9 mouse cellular contexts compared by ENCODE assay signal in genomic region chr8:34392208-34392980, GRCm38 (mm10).
DNase-seq lines count a peak whose midpoint lies in the region; ATAC-seq and TF ChIP-seq lines count a peak whose summit lies in the region.
"Had no signal": no experiment of that assay in that cellular context is flagged by ENCODE, and none has a peak within 500 bp of the region (broad histone marks: within the 10 kb centered on the region; RNA-seq: fewer than 3 reads in every experiment).

No protein-coding gene starts in this region.

- no peaks in the 10 kb centered on the region for H3K36me3 ChIP-seq in forebrain, embryonic 11.5 days (ENCODE audit: control insufficient read depth, insufficient read depth, low read length)
- no peaks in the 10 kb centered on the region for H3K36me3 ChIP-seq in hindbrain, embryonic 16.5 days (ENCODE audit: control insufficient read depth, insufficient read depth, low read length)
- H3K36me3 ChIP-seq in midbrain, embryonic 13.5 days: no peaks in the 10 kb centered on the region
- no peaks in the 10 kb centered on the region for H3K36me3 ChIP-seq in liver, postnatal 0 days (replicated peaks; ENCODE audit: insufficient read depth, low read length)

- H3K9ac ChIP-seq in forebrain, embryonic 11.5 days (ENCODE audit: low read length): no peak overlapping the region
- H3K9ac ChIP-seq in hindbrain, embryonic 16.5 days (ENCODE audit: low read depth, low read length): peak overlapping the region; percentile 46; the same call in 1 of the 2 replicates
- H3K9ac ChIP-seq in midbrain, embryonic 13.5 days (replicated peaks): no peak overlapping the region
- H3K9ac ChIP-seq in liver, postnatal 0 days (replicated peaks): no peak overlapping the region

- WGBS in forebrain, embryonic 11.5 days: 67% methylated on average over 14 of the region's 14 CpGs
- WGBS in hindbrain, embryonic 16.5 days: 41% methylated on average over 14 of the region's 14 CpGs
- WGBS in midbrain, embryonic 13.5 days: 54% methylated on average over 14 of the region's 14 CpGs
- 71% methylated on average over 14 of the region's 14 CpGs for WGBS in liver, postnatal 0 days (ENCODE audit: insufficient replicate concordance)

- no peak for ATAC-seq in cerebellum, adult (ENCODE audit: insufficient number of reproducible peaks, low FRiP score, low TSS enrichment)
- ATAC-seq in forebrain, embryonic 11.5 days (replicated peaks; ENCODE audit: low FRiP score): 0 out of 2 replicates have a peak, but pooled peaks have one; percentile 33
- peak; percentile 89 for ATAC-seq in hindbrain, embryonic 16.5 days
- peak; percentile 87 for ATAC-seq in midbrain, embryonic 13.5 days
- ATAC-seq in CD4-positive, CD25-positive, alpha-beta regulatory T cell, adult 4 months: no peak
- ATAC-seq in liver, postnatal 0 days: no peak

- no peak for TF ChIP-seq CTCF in liver, postnatal 0 days (IDR thresholded peaks at IDR 0.05; ENCODE audit: low read depth)

- peak; percentile 60 to 63 for DNase-seq in cerebellum, postnatal 14 days
- no peak for DNase-seq in forebrain, embryonic 11.5 days (ENCODE audit: low spot score)
- no peak for DNase-seq in B cell, adult 2 months
- no peak for DNase-seq in liver, postnatal 0 days

- H3K9me3 ChIP-seq in forebrain, embryonic 11.5 days (ENCODE audit: control insufficient read depth, low read length): no peaks in the 10 kb centered on the region
- H3K9me3 ChIP-seq in hindbrain, embryonic 16.5 days (ENCODE audit: control insufficient read depth, low read length): peaks cover 2% of the 10 kb centered on the region; the same call in 1 of the 2 replicates
- H3K9me3 ChIP-seq in midbrain, embryonic 13.5 days: no peaks in the 10 kb centered on the region
- no peaks in the 10 kb centered on the region for H3K9me3 ChIP-seq in liver, postnatal 0 days (ENCODE audit: low read length)

- no peak overlapping the region for H3K27ac ChIP-seq in forebrain, embryonic 11.5 days (ENCODE audit: low read depth, low read length)
- H3K27ac ChIP-seq in hindbrain, embryonic 16.5 days (ENCODE audit: low read depth, low read length): peak overlapping the region; percentile 60
- H3K27ac ChIP-seq in midbrain, embryonic 13.5 days: peak overlapping the region; percentile 80
- H3K27ac ChIP-seq in liver, postnatal 0 days (ENCODE audit: low read depth): no peak overlapping the region
- H3K27ac ChIP-seq: macrophage had no signal

- H3K27me3 ChIP-seq in forebrain, embryonic 11.5 days (ENCODE audit: control insufficient read depth, insufficient read depth, low read length): no peaks in the 10 kb centered on the region
- H3K27me3 ChIP-seq in hindbrain, embryonic 16.5 days (replicated peaks; ENCODE audit: control insufficient read depth, insufficient read depth, low read length): no peaks in the 10 kb centered on the region
- no peaks in the 10 kb centered on the region for H3K27me3 ChIP-seq in midbrain, embryonic 13.5 days
- no peaks in the 10 kb centered on the region for H3K27me3 ChIP-seq in liver, postnatal 0 days (ENCODE audit: insufficient read depth, low read length)

- no peak overlapping the region for H3K4me2 ChIP-seq in forebrain, embryonic 11.5 days (ENCODE audit: low read depth, low read length, severe bottlenecking)
- no peak overlapping the region; the same call in 1 of the 2 replicates for H3K4me2 ChIP-seq in hindbrain, embryonic 16.5 days (ENCODE audit: low read length)
- no peak overlapping the region for H3K4me2 ChIP-seq in midbrain, embryonic 13.5 days (replicated peaks)
- no peak overlapping the region for H3K4me2 ChIP-seq in liver, postnatal 0 days (ENCODE audit: low read depth, low read length)

- H3K4me3 ChIP-seq in forebrain, embryonic 11.5 days (ENCODE audit: low read depth, low read length): no peak overlapping the region
- H3K4me3 ChIP-seq in hindbrain, embryonic 16.5 days (ENCODE audit: low read length): no peak overlapping the region
- no peak overlapping the region for H3K4me3 ChIP-seq in midbrain, embryonic 13.5 days (replicated peaks)
- H3K4me3 ChIP-seq in liver, postnatal 0 days (ENCODE audit: low read depth, low read length): no peak overlapping the region

- H3K4me1 ChIP-seq in forebrain, embryonic 11.5 days (replicated peaks; ENCODE audit: control insufficient read depth, insufficient read depth, low read length): peaks cover under 1% of the 10 kb centered on the region; the same call in 1 of the 2 replicates
- peaks cover 19% of the 10 kb centered on the region for H3K4me1 ChIP-seq in hindbrain, embryonic 16.5 days (ENCODE audit: control insufficient read depth, insufficient read depth, low read depth, low read length)
- peaks cover 22% of the 10 kb centered on the region for H3K4me1 ChIP-seq in midbrain, embryonic 13.5 days (replicated peaks)
- H3K4me1 ChIP-seq in liver, postnatal 0 days (ENCODE audit: insufficient read depth): no peaks in the 10 kb centered on the region

- no peak for TF ChIP-seq EP300 in liver, postnatal 0 days (IDR thresholded peaks at IDR 0.05; ENCODE audit: low read depth)

Comparison
In these comparisons a context has a peak if more than half of its experiments do, and no peak if none do; other contexts are left out.
1. DNase-seq: peak in cerebellum, postnatal 14 days (2 of 2); none in forebrain, embryonic 11.5 days (single experiment), B cell, adult 2 months (0 of 2) and liver, postnatal 0 days (single experiment).
2. ATAC-seq: peak in forebrain, embryonic 11.5 days (single experiment), hindbrain, embryonic 16.5 days (single experiment) and midbrain, embryonic 13.5 days (single experiment); none in cerebellum, adult (single experiment), CD4-positive, CD25-positive, alpha-beta regulatory T cell, adult 4 months (single experiment) and liver, postnatal 0 days (single experiment).
3. H3K27ac ChIP-seq: peak in hindbrain, embryonic 16.5 days (single experiment) and midbrain, embryonic 13.5 days (single experiment); none in forebrain, embryonic 11.5 days (single experiment) and liver, postnatal 0 days (single experiment).